Mouse (Mus musculus) neural tube, embryonic 13.5 days (tissue): ENCODE measurements around the gene Adamts6. TPM values are rescaled to one million over a fixed set of nuclear protein-coding genes. Genes with fewer than 3 reads are reported as not detected.

Source experiments
- ATAC-seq: fragments of 200-750 bp; cut with Nextera tagmentation; 2 replicates; pipeline ENCODE4 v1.8.0; 2017; ENCODE audit warnings: low read depth, mild to moderate bottlenecking, moderate TSS enrichment, moderate library complexity
- H3K27ac ChIP-seq: fragments of 300-500 bp; sonication (generic); replicated peaks from 2 replicates; pipeline ENCODE4 v1.5.1; 2015; ENCODE audit warnings: moderate library complexity, mild to moderate bottlenecking, inconsistent platforms
- H3K27me3 ChIP-seq: fragments of 300-500 bp; sonication (generic); 2 replicates; pipeline ENCODE4 v1.6.1; 2015; ENCODE audit warnings: mild to moderate bottlenecking, inconsistent platforms
- H3K36me3 ChIP-seq: fragments of 300-500 bp; sonication (generic); 2 replicates; pipeline ENCODE4 v1.6.1; 2015; ENCODE audit warnings: mild to moderate bottlenecking, inconsistent platforms
- H3K4me1 ChIP-seq: fragments of 300-500 bp; sonication (generic); replicated peaks from 2 replicates; pipeline ENCODE4 v1.6.1; 2015; ENCODE audit warnings: inconsistent platforms
- H3K4me2 ChIP-seq: fragments of 300-500 bp; sonication (generic); 2 replicates; pipeline ENCODE4 v1.6.1; 2015; ENCODE audit warnings: inconsistent platforms, mild to moderate bottlenecking, moderate library complexity
- H3K4me3 ChIP-seq: fragments of 300-500 bp; sonication (generic); 2 replicates; pipeline ENCODE4 v1.5.1; 2015; ENCODE audit warnings: mild to moderate bottlenecking, inconsistent platforms
- H3K9ac ChIP-seq: fragments of 300-500 bp; sonication (generic); 2 replicates; pipeline ENCODE4 v1.6.1; 2015; ENCODE audit warnings: moderate library complexity, mild to moderate bottlenecking, inconsistent platforms
- H3K9me3 ChIP-seq: fragments of 300-500 bp; sonication (generic); 2 replicates; pipeline ENCODE4 v1.6.1; 2016; ENCODE audit warnings: inconsistent platforms
- WGBS: fragments of 180-500 bp; shearing (Covaris S2); methylation state at CpG from one replicate; pipeline ENCODE4 v1.1.7; 2015; 5-methylcytosine and 5-hydroxymethylcytosine counted together
- polyA plus RNA-seq: library from polyadenylated mRNA; unstranded; fragments of >200 nt; fragmentation: Nextera tagmentation; extraction: Ambion mirVana; gene quantifications from 2 replicates; pipeline ENCODE4 v1.2.1, GENCODE M21; 2015

Gene Adamts6
- polyA plus RNA-seq, 1 experiment from 2014 or later = 1.0 TPM

DNA sequence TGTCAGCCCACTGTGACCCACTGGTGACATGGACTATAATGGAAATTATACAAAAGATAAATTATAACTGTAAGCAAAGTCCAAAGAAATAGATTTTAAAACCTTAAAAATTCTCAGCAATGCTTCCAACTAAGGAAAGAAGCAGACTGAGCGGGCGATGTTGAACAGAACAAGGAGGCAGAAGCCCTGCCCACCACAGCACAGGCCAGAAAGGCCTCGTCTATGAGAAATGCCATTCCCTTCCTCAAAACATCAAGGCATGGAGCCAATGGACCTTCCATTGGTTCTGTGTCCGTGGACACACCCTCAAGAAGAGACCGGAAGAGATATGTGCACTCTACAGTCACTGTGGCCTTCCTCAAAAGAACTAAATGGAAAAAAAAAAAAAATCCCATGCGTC, 220.0 kb downstream of the Adamts6 start:
- WGBS = 90% methylated on average over 6 of the region's 6 CpGs
- H3K9ac ChIP-seq = no peak overlapping the region

GRCm38 (mm10) chr13:104509561-104510493, 222.2 kb downstream of the Adamts6 start:
- Histone ChIP-seq H3K4me3 (no peak overlapping the region), H3K27ac (no peak overlapping the region), H3K27me3 (no peaks in the 10 kb centered on the region), H3K36me3 (no peaks in the 10 kb centered on the region), H3K9me3 (no peaks in the 10 kb centered on the region), H3K9ac (no peak overlapping the region), H3K4me2 (no peak overlapping the region), H3K4me1 (no peaks in the 10 kb centered on the region)
- 79% methylated on average over 26 of the region's 26 CpGs for whole genome bisulfite sequencing
- ATAC-seq = 0 out of 2 replicates have a peak, but pooled peaks have one; percentile 36

More for the DNA sequence above, 220.0 kb downstream of the Adamts6 start:
- Histone ChIP-seq H3K36me3 (no peaks in the 10 kb centered on the region), H3K4me1 (no peaks in the 10 kb centered on the region), H3K27ac (no peak overlapping the region), H3K27me3 (no peaks in the 10 kb centered on the region), H3K4me3 (no peak overlapping the region), H3K4me2 (no peak overlapping the region), H3K9me3 (no peaks in the 10 kb centered on the region)
- ATAC-seq = no peak

GRCm38 (mm10) chr13:104510766-104511165, 223.1 kb downstream of the Adamts6 start:
- H3K4me1 ChIP-seq = no peaks in the 10 kb centered on the region
- no peak for ATAC-seq
- no peaks in the 10 kb centered on the region for H3K36me3 ChIP-seq
- H3K27ac ChIP-seq = no peak overlapping the region
- no peak overlapping the region for H3K9ac ChIP-seq
- H3K27me3 ChIP-seq = no peaks in the 10 kb centered on the region
- H3K4me2 ChIP-seq = no peak overlapping the region
- no peaks in the 10 kb centered on the region for H3K9me3 ChIP-seq
- WGBS = 81% methylated on average over 5 of the region's 5 CpGs
- no peak overlapping the region for H3K4me3 ChIP-seq

GRCm38 (mm10) chr13:104515054-104515453, 227.4 kb downstream of the Adamts6 start:
- 94% methylated on average over 1 of the region's 1 CpGs for WGBS

DNA sequence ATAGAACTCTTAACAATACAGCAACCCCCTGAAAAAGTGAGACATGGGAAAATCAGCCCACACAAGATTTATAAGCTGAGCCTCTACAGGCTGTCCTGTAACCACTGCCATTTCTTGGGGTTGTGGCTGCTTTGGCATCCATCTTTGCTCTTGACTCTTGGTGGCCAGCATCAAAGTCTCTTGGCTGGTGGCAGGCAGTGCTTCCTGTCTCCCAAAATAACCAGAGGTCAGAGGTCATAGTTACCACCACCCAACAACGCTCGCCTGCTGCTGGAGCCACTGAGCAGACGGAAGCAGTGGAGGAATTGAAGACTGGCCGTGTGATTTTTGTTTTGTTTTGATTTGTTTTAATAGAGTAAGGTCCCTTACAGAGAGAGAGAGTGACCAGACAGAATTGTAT, 228.5 kb downstream of the Adamts6 start:
- ATAC-seq = no peak
- WGBS = 77% methylated on average over 4 of the region's 4 CpGs
- peaks cover 13% of the 10 kb centered on the region for H3K4me1 ChIP-seq
- H3K4me2 ChIP-seq = no peak overlapping the region
- no peaks in the 10 kb centered on the region for H3K36me3 ChIP-seq
- no peaks in the 10 kb centered on the region for H3K27me3 ChIP-seq
- no peak overlapping the region for H3K9ac ChIP-seq
- H3K27ac ChIP-seq = no peak overlapping the region
- no peak overlapping the region for H3K4me3 ChIP-seq
- H3K9me3 ChIP-seq = no peaks in the 10 kb centered on the region

More at GRCm38 (mm10) chr13:104515054-104515453, 227.4 kb downstream of the Adamts6 start:
- Histone ChIP-seq H3K27ac (no peak overlapping the region), H3K4me2 (no peak overlapping the region), H3K9ac (no peak overlapping the region), H3K9me3 (no peaks in the 10 kb centered on the region), H3K4me1 (peaks cover 13% of the 10 kb centered on the region), H3K4me3 (no peak overlapping the region), H3K36me3 (no peaks in the 10 kb centered on the region), H3K27me3 (no peaks in the 10 kb centered on the region)
- no peak for ATAC-seq

DNA sequence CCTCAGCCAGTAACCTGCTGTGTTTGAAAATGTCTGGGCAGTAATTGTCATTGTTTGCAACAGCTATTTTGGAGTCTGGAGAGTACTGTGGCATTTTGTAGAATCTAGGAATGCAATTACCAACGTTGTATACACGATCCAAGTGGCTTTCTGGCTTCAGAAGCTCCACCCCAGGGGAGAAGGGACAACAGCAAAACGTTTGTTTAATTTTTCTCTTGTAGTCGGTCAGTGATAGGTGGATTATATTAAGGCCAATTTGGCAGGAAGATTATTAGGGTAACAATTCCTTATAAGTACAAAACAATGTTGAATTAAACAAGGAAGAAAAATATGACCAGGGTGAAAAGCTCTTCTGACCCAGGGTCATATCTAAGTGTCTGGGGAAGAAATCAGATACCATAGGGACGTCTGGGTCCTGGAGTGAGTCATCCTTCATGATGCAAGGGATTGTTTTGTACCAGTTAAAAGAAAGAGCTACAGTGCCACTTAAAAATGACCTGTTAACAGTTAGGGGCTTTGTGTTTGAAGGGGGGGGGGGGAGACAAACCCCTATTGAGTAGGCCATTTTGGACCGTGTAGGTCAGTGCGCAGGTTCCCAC, 229.2 kb downstream of the Adamts6 start:
- H3K4me2 ChIP-seq = no peak overlapping the region
- ATAC-seq = no peak
- no peaks in the 10 kb centered on the region for H3K9me3 ChIP-seq
- WGBS = 63% methylated on average over 7 of the region's 7 CpGs
- no peak overlapping the region for H3K27ac ChIP-seq
- peaks cover 13% of the 10 kb centered on the region for H3K4me1 ChIP-seq
- no peaks in the 10 kb centered on the region for H3K36me3 ChIP-seq
- H3K9ac ChIP-seq = no peak overlapping the region
- H3K27me3 ChIP-seq = no peaks in the 10 kb centered on the region
- no peak overlapping the region for H3K4me3 ChIP-seq

GRCm38 (mm10) chr13:104517638-104518311, 230.1 kb downstream of the Adamts6 start:
- peak overlapping the region; percentile 60 for H3K4me2 ChIP-seq
- peak overlapping the region; percentile 94 for H3K27ac ChIP-seq
- peak; percentile 55 for ATAC-seq
- 44% methylated on average over 15 of the region's 15 CpGs for WGBS
- H3K27me3 ChIP-seq = no peaks in the 10 kb centered on the region
- peak overlapping the region; percentile 37 for H3K4me3 ChIP-seq
- no peaks in the 10 kb centered on the region for H3K9me3 ChIP-seq
- H3K9ac ChIP-seq = peak overlapping the region; percentile 74
- peaks cover 13% of the 10 kb centered on the region for H3K4me1 ChIP-seq
- H3K36me3 ChIP-seq = no peaks in the 10 kb centered on the region

- no peaks in the 10 kb centered on the region for H3K36me3 ChIP-seq
- peak overlapping the region; percentile 37 for H3K4me3 ChIP-seq
- peaks cover 13% of the 10 kb centered on the region for H3K4me1 ChIP-seq
- peak; percentile 98 for ATAC-seq
- H3K27me3 ChIP-seq = no peaks in the 10 kb centered on the region
- H3K4me2 ChIP-seq = peak overlapping the region; percentile 60
- H3K27ac ChIP-seq = peak overlapping the region; percentile 94
- WGBS = 3% methylated on average over 19 of the region's 19 CpGs
- no peaks in the 10 kb centered on the region for H3K9me3 ChIP-seq
- peak overlapping the region; percentile 74 for H3K9ac ChIP-seq
These were observed 230.8 kb downstream of the Adamts6 start for GRCm38 (mm10) chr13:104518312-104519005.

DNA sequence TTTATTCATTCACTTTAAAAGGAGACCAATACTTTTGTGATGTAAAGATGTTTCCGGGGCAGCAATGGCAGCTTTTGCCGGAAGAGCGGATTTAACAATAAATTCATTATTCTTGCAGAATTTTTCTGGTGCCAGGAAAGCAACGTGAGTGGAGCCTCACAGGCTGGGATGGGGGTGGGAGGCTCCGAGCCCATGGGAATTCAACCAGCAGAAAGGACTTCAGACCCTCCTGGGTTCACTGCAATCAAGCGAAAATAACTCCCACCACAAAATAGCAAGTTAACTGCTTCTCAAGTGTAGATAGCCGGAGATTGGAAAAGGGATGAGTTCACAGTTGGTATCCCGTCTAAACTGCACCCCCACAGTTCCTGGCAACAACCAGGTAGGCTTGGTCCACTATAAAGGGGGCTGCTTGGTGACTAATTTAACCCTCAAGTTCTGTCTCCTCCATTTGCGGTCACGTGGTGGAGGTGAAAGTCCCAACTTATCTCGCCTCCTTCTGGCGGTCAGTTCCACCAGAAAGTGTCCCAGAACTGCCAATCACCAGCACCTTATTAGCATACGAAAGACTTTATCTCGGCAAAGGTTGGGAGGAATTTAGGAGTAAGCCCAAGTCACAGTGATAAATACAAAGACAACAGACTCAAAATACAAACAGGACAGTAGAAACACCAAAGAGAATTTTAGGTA, 231.5 kb downstream of the Adamts6 start:
- ATAC-seq = peak; percentile 62
- peaks cover 13% of the 10 kb centered on the region for H3K4me1 ChIP-seq
- peak overlapping the region; percentile 37; the same call in 1 of the 2 replicates for H3K4me3 ChIP-seq
- no peaks in the 10 kb centered on the region for H3K36me3 ChIP-seq
- H3K27ac ChIP-seq = peak overlapping the region; percentile 94
- H3K4me2 ChIP-seq = peak overlapping the region; percentile 60
- H3K9me3 ChIP-seq = no peaks in the 10 kb centered on the region
- no peaks in the 10 kb centered on the region for H3K27me3 ChIP-seq
- no peak overlapping the region for H3K9ac ChIP-seq
- WGBS = 35% methylated on average over 14 of the region's 14 CpGs

- H3K4me1 ChIP-seq = peaks cover 13% of the 10 kb centered on the region
- no peak overlapping the region for H3K9ac ChIP-seq
- no peaks in the 10 kb centered on the region for H3K9me3 ChIP-seq
- no peak overlapping the region for H3K4me2 ChIP-seq
- WGBS = 95% methylated on average over 4 of the region's 4 CpGs
- ATAC-seq = no peak
- no peaks in the 10 kb centered on the region for H3K36me3 ChIP-seq
- H3K4me3 ChIP-seq = no peak overlapping the region
- H3K27ac ChIP-seq = no peak overlapping the region
- no peaks in the 10 kb centered on the region for H3K27me3 ChIP-seq
These were observed 232.3 kb downstream of the Adamts6 start for GRCm38 (mm10) chr13:104519981-104520380.

- Histone ChIP-seq H3K9me3 (no peaks in the 10 kb centered on the region), H3K36me3 (no peaks in the 10 kb centered on the region), H3K4me1 (peaks cover 13% of the 10 kb centered on the region), H3K4me3 (no peak overlapping the region), H3K27me3 (no peaks in the 10 kb centered on the region), H3K9ac (no peak overlapping the region), H3K4me2 (no peak overlapping the region), H3K27ac (no peak overlapping the region)
- WGBS = 88% methylated on average over 3 of the region's 3 CpGs
- ATAC-seq = no peak
These were observed 232.8 kb downstream of the Adamts6 start for GRCm38 (mm10) chr13:104520461-104520860.
